Mouse (Mus musculus) spleen, adult 2 months (tissue): ENCODE data around the gene Gtsf1l. TPM values are rescaled to one million over a fixed set of nuclear protein-coding genes. Genes with fewer than 3 reads are reported as not detected.

Source experiments
- DNase-seq, 2 experiments: peaks; one replicate each; pipeline versions ENCODE4 v3.0.0 to v3.0.0-alpha.2; 2012 to 2021; ENCODE audit warnings: low spot score in 2 of 2, low read depth in 1 of 2
- H3K27ac ChIP-seq: fragments of 200-500 bp; 2 replicates; pipeline ENCODE4 v1.5.1; 2012; ENCODE audit warnings: low read length, inconsistent platforms; ENCODE audit not compliant: insufficient read depth
- H3K27me3 ChIP-seq: fragments of 200-500 bp; 2 replicates; pipeline ENCODE4 v1.6.1; 2012; ENCODE audit warnings: mild to moderate bottlenecking, moderate library complexity, low read length, inconsistent platforms; ENCODE audit not compliant: control insufficient read depth, insufficient read depth
- H3K36me3 ChIP-seq: fragments of 200-500 bp; 2 replicates; pipeline ENCODE4 v1.6.1; 2012; ENCODE audit warnings: mild to moderate bottlenecking, low read length, inconsistent platforms; ENCODE audit not compliant: control insufficient read depth, insufficient read depth
- H3K4me1 ChIP-seq: fragments of 200-500 bp; 2 replicates; pipeline ENCODE4 v1.6.1; 2011; ENCODE audit warnings: inconsistent platforms; ENCODE audit not compliant: control insufficient read depth, insufficient read depth, insufficient read length
- H3K4me3 ChIP-seq: fragments of 200-500 bp; 2 replicates; pipeline ENCODE4 v1.5.1; 2011; ENCODE audit warnings: mild to moderate bottlenecking, inconsistent platforms; ENCODE audit not compliant: insufficient read depth, insufficient read length; ENCODE audit errors: extremely low read depth
- CTCF ChIP-seq: fragments of 200-500 bp; IDR thresholded peaks from 2 replicates; pipeline ENCODE4 v1.5.1; 2011; ENCODE audit warnings: mild to moderate bottlenecking, inconsistent platforms; ENCODE audit not compliant: insufficient read depth, insufficient read length, insufficient replicate concordance; ENCODE audit errors: extremely low read depth
- POLR2A ChIP-seq: fragments of 200-500 bp; IDR thresholded peaks from 2 replicates; pipeline ENCODE4 v1.6.1; 2011; ENCODE audit warnings: low read depth, low read length, inconsistent platforms
- WGBS: fragments of 180-500 bp; shearing (Covaris S2); methylation state at CpG from one replicate; pipeline ENCODE4 v1.1.7; 2018; 5-methylcytosine and 5-hydroxymethylcytosine counted together
- polyA plus RNA-seq: library from polyadenylated mRNA; depleted of rRNA; stranded (reverse); fragments of >200 nt; gene quantifications from 2 replicates; pipeline ENCODE4 v1.2.3, GENCODE M21; 2012

Gtsf1l gene
- polyA plus RNA-seq, 1 experiment = not detected

DNA sequence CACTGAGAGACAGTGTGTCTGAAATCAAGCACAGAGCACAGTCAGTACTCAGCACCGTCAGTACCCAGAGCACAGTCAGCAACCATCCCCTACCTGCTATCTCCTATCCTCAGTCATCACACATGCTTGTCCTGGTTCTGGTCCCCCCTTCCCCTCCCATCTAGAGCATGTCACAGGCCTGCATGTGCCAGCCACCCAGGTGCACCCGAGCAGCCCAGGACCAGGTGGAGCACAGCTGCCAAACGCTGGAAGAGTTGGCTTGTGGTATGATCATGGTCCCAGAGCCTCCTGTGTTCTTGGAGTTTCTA, 33.7 kb upstream of the Gtsf1l start:
- 24% methylated on average over 3 of the region's 3 CpGs for WGBS
- H3K27ac ChIP-seq = no peak overlapping the region
- H3K27me3 ChIP-seq = no peaks in the 10 kb centered on the region
- H3K36me3 ChIP-seq = no peaks in the 10 kb centered on the region
- H3K4me1 ChIP-seq = no peaks in the 10 kb centered on the region
- no peak for DNase-seq
- TF ChIP-seq POLR2A (no peak), CTCF (no peak)
- H3K4me3 ChIP-seq = no peak overlapping the region

DNA sequence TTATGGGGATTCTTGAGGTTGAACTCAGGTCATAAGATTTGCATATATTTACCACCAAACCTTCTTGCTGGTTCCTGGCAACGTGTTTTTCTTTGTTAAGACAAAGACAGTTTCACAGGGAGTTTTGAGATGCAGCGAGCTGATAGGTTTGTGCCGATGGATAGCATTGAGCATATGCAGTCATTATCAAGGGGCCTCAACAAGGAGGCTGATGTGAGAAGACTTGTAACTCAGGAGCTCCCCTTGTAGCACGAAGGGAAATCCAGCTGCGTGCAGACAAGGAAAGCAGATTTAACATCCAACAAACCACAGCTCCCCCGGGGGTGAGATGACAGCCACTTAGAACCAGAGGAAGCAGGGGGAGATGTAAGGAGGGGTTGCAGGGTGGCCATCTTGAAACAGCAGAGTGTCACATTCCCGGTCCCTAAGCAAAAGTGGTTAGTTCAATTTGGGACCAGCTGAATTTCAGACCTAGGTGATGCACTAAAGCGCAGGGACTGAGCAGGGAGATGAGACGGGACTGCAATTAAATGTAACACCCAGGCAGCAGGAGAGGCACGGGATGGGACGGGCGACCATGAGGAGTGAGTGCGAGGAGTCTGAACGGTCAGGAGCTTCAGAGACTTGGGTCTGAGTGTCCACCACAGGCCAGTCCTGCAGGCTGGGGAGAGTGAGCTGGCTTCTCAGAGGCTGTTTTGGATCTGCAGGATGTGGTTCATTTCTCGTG, 33.1 kb upstream of the Gtsf1l start:
- Histone ChIP-seq H3K36me3 (no peaks in the 10 kb centered on the region), H3K27ac (no peak overlapping the region), H3K27me3 (no peaks in the 10 kb centered on the region), H3K4me1 (no peaks in the 10 kb centered on the region), H3K4me3 (no peak overlapping the region)
- WGBS = 48% methylated on average over 15 of the region's 15 CpGs
- TF ChIP-seq CTCF = no peak
- no peak for TF ChIP-seq POLR2A
- no peak for DNase-seq

- WGBS = 80% methylated on average over 16 of the region's 16 CpGs
- Histone ChIP-seq H3K36me3 (no peaks in the 10 kb centered on the region), H3K27me3 (no peaks in the 10 kb centered on the region), H3K27ac (no peak overlapping the region), H3K4me1 (no peaks in the 10 kb centered on the region), H3K4me3 (no peak overlapping the region)
- no peak for DNase-seq
- TF ChIP-seq POLR2A (no peak), CTCF (no peak)
These were observed 24.0 kb upstream of the Gtsf1l start for GRCm38 (mm10) chr2:163111413-163112201.

DNA sequence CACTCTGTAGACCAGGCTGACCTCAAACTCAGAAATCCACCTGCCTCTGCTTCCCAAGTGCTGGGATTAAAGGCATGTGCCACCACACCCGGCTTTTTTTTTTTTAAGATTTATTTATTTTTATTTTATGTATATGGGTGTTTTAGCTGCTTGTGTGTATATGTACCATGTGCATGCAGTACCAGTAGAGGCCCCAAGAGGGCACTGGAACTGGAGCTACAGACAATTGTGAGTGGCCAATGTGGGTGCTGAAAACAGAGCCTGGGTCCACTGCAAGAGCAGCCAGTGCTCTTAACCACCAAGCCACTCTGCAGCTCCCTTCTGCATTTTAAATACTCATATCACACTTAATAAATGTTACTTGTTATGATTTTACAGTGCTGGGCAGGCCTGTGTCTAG, 23.1 kb upstream of the Gtsf1l start:
- TF ChIP-seq CTCF = no peak
- TF ChIP-seq POLR2A = no peak
- Histone ChIP-seq H3K27me3 (no peaks in the 10 kb centered on the region), H3K27ac (no peak overlapping the region), H3K4me3 (no peak overlapping the region), H3K4me1 (no peaks in the 10 kb centered on the region), H3K36me3 (no peaks in the 10 kb centered on the region)
- 83% methylated on average over 1 of the region's 1 CpGs for WGBS
- DNase-seq = no peak

DNA sequence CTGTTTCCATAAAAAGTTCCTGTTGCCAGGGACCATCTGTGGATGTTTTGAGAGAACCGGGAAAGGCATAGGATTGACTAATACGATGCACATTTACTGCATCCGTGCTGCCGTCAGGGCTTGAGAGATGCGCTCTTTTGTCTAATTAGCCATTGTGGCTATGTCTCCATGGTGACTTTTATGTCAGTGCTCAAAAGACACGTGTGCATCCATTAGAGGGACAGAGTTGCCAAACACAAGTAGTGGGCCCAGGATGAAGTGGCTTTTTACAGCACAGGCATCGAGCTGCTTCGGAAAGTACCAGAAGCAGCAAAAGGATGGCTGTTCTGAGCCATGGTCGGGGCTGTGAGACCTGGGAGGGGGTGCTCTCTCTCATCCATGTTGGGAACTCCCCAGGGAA, 20.7 kb upstream of the Gtsf1l start:
- TF ChIP-seq POLR2A (no peak), CTCF (no peak)
- WGBS = 90% methylated on average over 9 of the region's 9 CpGs
- no peak for DNase-seq
- H3K27ac ChIP-seq = no peak overlapping the region
- no peak overlapping the region for H3K4me3 ChIP-seq
- no peaks in the 10 kb centered on the region for H3K36me3 ChIP-seq
- H3K27me3 ChIP-seq = no peaks in the 10 kb centered on the region
- no peaks in the 10 kb centered on the region for H3K4me1 ChIP-seq

DNA sequence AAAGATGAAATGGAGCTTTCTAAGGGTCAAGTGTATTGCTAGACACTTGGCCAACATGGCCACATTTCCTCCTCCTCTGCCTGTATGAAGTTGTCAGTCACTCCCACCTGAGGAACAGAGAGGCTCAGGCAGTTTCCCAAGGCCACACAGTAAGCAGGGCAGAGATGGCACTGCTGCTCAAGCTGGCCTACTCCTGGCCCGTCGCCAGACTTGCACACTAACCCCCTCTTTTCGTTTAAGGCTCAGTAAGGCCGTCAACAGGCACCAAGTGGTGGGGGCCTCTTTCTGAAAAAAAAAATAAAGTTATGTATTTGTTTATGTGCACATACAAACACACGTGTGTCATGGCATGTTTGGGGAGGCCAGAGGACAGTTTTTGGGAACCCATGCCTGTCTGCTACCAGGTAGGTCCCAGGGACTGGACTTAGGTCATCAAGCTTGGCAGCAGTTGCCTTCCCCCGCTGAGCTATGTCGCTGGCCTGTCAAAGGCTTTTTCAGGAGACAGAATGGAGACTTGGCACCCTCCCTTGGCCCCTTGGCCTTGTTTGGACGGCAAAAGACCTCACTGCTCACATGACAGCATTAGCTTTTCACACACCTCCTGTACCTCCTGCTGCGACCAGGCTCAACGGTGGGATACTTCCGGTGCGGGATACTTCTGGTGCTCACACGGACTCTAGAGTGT, 16.6 kb upstream of the Gtsf1l start:
- no peak for TF ChIP-seq CTCF
- no peak for TF ChIP-seq POLR2A
- Histone ChIP-seq H3K36me3 (no peaks in the 10 kb centered on the region), H3K4me3 (no peak overlapping the region), H3K27ac (no peak overlapping the region), H3K4me1 (no peaks in the 10 kb centered on the region), H3K27me3 (no peaks in the 10 kb centered on the region)
- WGBS = 89% methylated on average over 13 of the region's 13 CpGs
- DNase-seq = no peak
